Mouse (Mus musculus) ES-Bruce4 (cell line): ENCODE data around the gene Msh6. TPM values are rescaled to one million over a fixed set of nuclear protein-coding genes. Genes with fewer than 3 reads are reported as not detected.

Experiments used
- H3K27ac ChIP-seq: 2 replicates; pipeline ENCODE4 v1.5.1; 2012; ENCODE audit warnings: low read length, inconsistent platforms; ENCODE audit not compliant: insufficient read depth
- H3K27me3 ChIP-seq: 2 replicates; pipeline ENCODE4 v1.6.1; 2012; ENCODE audit warnings: mild to moderate bottlenecking, low read length, inconsistent platforms; ENCODE audit not compliant: control insufficient read depth, poor library complexity, insufficient read depth, severe bottlenecking
- H3K36me3 ChIP-seq: 2 replicates; pipeline ENCODE4 v1.6.1; 2012; ENCODE audit warnings: inconsistent platforms, mild to moderate bottlenecking, low read length, moderate library complexity; ENCODE audit not compliant: control insufficient read depth, poor library complexity, insufficient read depth, severe bottlenecking
- H3K4me1 ChIP-seq: one replicate; pipeline ENCODE4 v1.8.1; 2011; ENCODE audit warnings: low read length; ENCODE audit not compliant: control insufficient read depth, insufficient read depth
- H3K4me3 ChIP-seq: 2 replicates; pipeline ENCODE4 v1.5.1; 2011; ENCODE audit warnings: low read depth, mild to moderate bottlenecking, low read length
- H3K9ac ChIP-seq: 2 replicates; pipeline ENCODE4 v1.6.1; 2012; ENCODE audit warnings: low read depth, mild to moderate bottlenecking, inconsistent platforms; ENCODE audit not compliant: poor library complexity, severe bottlenecking
- H3K9me3 ChIP-seq: replicated peaks from 2 replicates; pipeline ENCODE4 v1.6.1; 2012; ENCODE audit warnings: mild to moderate bottlenecking, low read length, inconsistent platforms; ENCODE audit not compliant: control insufficient read depth, poor library complexity, insufficient read depth, severe bottlenecking
- CTCF ChIP-seq: IDR thresholded peaks from one replicate; pipeline ENCODE4 v1.8.1; 2011; ENCODE audit warnings: low read depth, low read length
- EP300 ChIP-seq: IDR thresholded peaks from 2 replicates; pipeline ENCODE4 v1.6.1; 2011; ENCODE audit warnings: low read depth, low read length; ENCODE audit not compliant: insufficient read depth
- POLR2A ChIP-seq: IDR thresholded peaks from one replicate; pipeline ENCODE4 v1.8.1; 2011; ENCODE audit warnings: low read length; ENCODE audit not compliant: insufficient read depth
- polyA plus RNA-seq: library from polyadenylated mRNA; stranded (reverse); fragments of >200 nt; gene quantifications from 2 replicates; pipeline ENCODE4 v1.2.4, GENCODE M21; 2011; ENCODE audit warnings: low read depth; ENCODE audit not compliant: missing spikeins, insufficient read depth, insufficient read length

The Msh6 gene
- polyA plus RNA-seq, 1 experiment, result 421 TPM

GRCm38 (mm10) chr17:88025227-88025626, 50.4 kb downstream of the Msh6 start:
- H3K36me3 ChIP-seq, result no peaks in the 10 kb centered on the region
- H3K27ac ChIP-seq, result no peak overlapping the region
- H3K9ac ChIP-seq, result no peak overlapping the region
- no peaks in the 10 kb centered on the region for H3K4me1 ChIP-seq
- no peak overlapping the region for H3K4me3 ChIP-seq
- H3K27me3 ChIP-seq, result no peaks in the 10 kb centered on the region
- TF ChIP-seq POLR2A (no peak), EP300 (no peak), CTCF (no peak)
- H3K9me3 ChIP-seq, result no peaks in the 10 kb centered on the region

- no peak overlapping the region for H3K4me3 ChIP-seq
- no peaks in the 10 kb centered on the region for H3K9me3 ChIP-seq
- no peak overlapping the region for H3K9ac ChIP-seq
- no peak overlapping the region for H3K27ac ChIP-seq
- no peak for TF ChIP-seq EP300
- no peak for TF ChIP-seq POLR2A
- no peak for TF ChIP-seq CTCF
- H3K27me3 ChIP-seq, result no peaks in the 10 kb centered on the region
- no peaks in the 10 kb centered on the region for H3K4me1 ChIP-seq
- no peaks in the 10 kb centered on the region for H3K36me3 ChIP-seq
Measured at GRCm38 (mm10) chr17:88029194-88029970, 54.5 kb downstream of the Msh6 start.

DNA sequence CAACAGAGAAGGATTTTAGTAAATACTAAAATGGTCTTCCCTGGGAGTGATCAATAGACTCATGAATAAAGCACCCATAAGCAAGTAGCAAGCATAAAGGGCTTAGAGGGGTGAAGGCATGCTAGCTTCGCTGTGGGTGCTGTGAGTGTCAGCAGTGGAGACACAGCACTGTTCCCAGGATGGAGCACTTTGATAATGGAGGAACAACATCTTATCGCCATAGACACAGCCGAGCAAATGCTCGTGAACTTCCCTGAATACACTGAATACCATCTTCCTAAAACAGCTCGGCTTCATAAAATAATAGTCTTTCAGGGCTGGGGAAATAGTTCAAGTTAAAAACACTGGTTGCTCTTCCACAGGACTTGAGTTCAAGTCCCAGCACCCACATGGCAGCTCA, 56.9 kb downstream of the Msh6 start:
- Histone ChIP-seq H3K4me3 (no peak overlapping the region), H3K27me3 (no peaks in the 10 kb centered on the region), H3K36me3 (no peaks in the 10 kb centered on the region), H3K27ac (no peak overlapping the region), H3K9ac (no peak overlapping the region), H3K4me1 (no peaks in the 10 kb centered on the region), H3K9me3 (no peaks in the 10 kb centered on the region)
- TF ChIP-seq POLR2A (no peak), EP300 (no peak), CTCF (no peak)

- H3K9ac ChIP-seq, result no peak overlapping the region
- no peaks in the 10 kb centered on the region for H3K4me1 ChIP-seq
Measured at GRCm38 (mm10) chr17:88034418-88034817, 59.6 kb downstream of the Msh6 start.

More at GRCm38 (mm10) chr17:88034418-88034817, 59.6 kb downstream of the Msh6 start:
- TF ChIP-seq CTCF (no peak), EP300 (no peak), POLR2A (no peak)
- Histone ChIP-seq H3K4me3 (no peak overlapping the region), H3K36me3 (no peaks in the 10 kb centered on the region), H3K9me3 (no peaks in the 10 kb centered on the region), H3K27me3 (no peaks in the 10 kb centered on the region), H3K27ac (no peak overlapping the region)

Other genes starting within 250 kb of the Msh6 start
- gene Kcnk12, start 177.1 kb upstream of the Msh6 start, polyA plus RNA-seq, result 0.33 TPM in 1 of 2 replicates, not detected in the other
- not detected in 2 replicates for gene Rpl36-ps4, start 54.1 kb upstream of the Msh6 start, polyA plus RNA-seq
- 64.4 and 69.7 TPM in 2 replicates for gene Fbxo11, start 90.2 kb downstream of the Msh6 start, polyA plus RNA-seq